Mouse (Mus musculus) c-Kit-positive CD71-positive TER-119-positive erythroid progenitor cells, embryonic 14.5 days (primary cell): ENCODE measurements at regions not wholly inside any gene's neighbourhood (a gene's known extent, or its start where the extent isn't known, plus 50 kb on each side); places are given as distances from the start of the nearest gene placed in this dataset.
"Not testable (repeated sequence)": the region's sequence is repeated elsewhere in the genome, so short reads cannot be mapped to it uniquely, and the experiment has no call there.

Experiments
- DNase-seq: peaks from one replicate; pipeline ENCODE4 v3.0.0-alpha.2; 2013; ENCODE audit warnings: low spot score

GRCm38 (mm10) chr9:116426269-116426999 is 251.3 kb upstream of the Tgfbr2 start:
- peak; percentile 40 for DNase-seq

- DNase-seq, result not testable (repeated sequence)
These were observed 250.2 kb upstream of the Tgfbr2 start for GRCm38 (mm10) chr9:116425400-116425799.

- DNase-seq, result no peak
These were observed 239.9 kb upstream of the Tgfbr2 start for GRCm38 (mm10) chr9:116415021-116415420.

GRCm38 (mm10) chr9:116411067-116411466 is 235.9 kb upstream of the Tgfbr2 start:
- no peak for DNase-seq

GRCm38 (mm10) chr9:116410461-116410860 is 235.3 kb upstream of the Tgfbr2 start:
- DNase-seq, result no peak

GRCm38 (mm10) chr9:116408116-116408515 is 233.0 kb upstream of the Tgfbr2 start:
- DNase-seq, result no peak

- DNase-seq, result no peak
These were observed 229.9 kb upstream of the Tgfbr2 start for GRCm38 (mm10) chr9:116405051-116405450.

GRCm38 (mm10) chr9:116401821-116402220 is 226.7 kb upstream of the Tgfbr2 start:
- DNase-seq, result no peak

GRCm38 (mm10) chr9:116400270-116400669 is 225.1 kb upstream of the Tgfbr2 start:
- DNase-seq, result no peak

GRCm38 (mm10) chr9:116399296-116399695 is 224.1 kb upstream of the Tgfbr2 start:
- DNase-seq, result no peak

GRCm38 (mm10) chr9:116392258-116392657 is 217.1 kb upstream of the Tgfbr2 start:
- DNase-seq, result no peak

- DNase-seq, result peak; percentile 11
These were observed 214.6 kb upstream of the Tgfbr2 start for GRCm38 (mm10) chr9:116389781-116390180.

- no peak for DNase-seq
These were observed 213.7 kb upstream of the Tgfbr2 start for GRCm38 (mm10) chr9:116388863-116389262.

- DNase-seq, result no peak
These were observed 212.9 kb upstream of the Tgfbr2 start for GRCm38 (mm10) chr9:116388025-116388424.

GRCm38 (mm10) chr9:116384176-116385076 is 209.3 kb upstream of the Tgfbr2 start:
- DNase-seq, result peak; percentile 45

- DNase-seq, result no peak
These were observed 208.4 kb upstream of the Tgfbr2 start for GRCm38 (mm10) chr9:116383411-116384101.

- no peak for DNase-seq
These were observed 202.5 kb upstream of the Tgfbr2 start for GRCm38 (mm10) chr9:116377706-116378105.

- no peak for DNase-seq
These were observed 200.6 kb upstream of the Tgfbr2 start for GRCm38 (mm10) chr9:116375658-116376357.

GRCm38 (mm10) chr9:116374343-116374742 is 199.2 kb upstream of the Tgfbr2 start:
- DNase-seq, result no peak

- DNase-seq, result no peak
These were observed 198.2 kb upstream of the Tgfbr2 start for GRCm38 (mm10) chr9:116373396-116373795.

- DNase-seq, result no peak
These were observed 194.0 kb upstream of the Tgfbr2 start for GRCm38 (mm10) chr9:116369059-116369718.
